Mouse (Mus musculus): Measurements from ENCODE around the gene Spint3. TPM values are rescaled to one million over a fixed set of nuclear protein-coding genes. Genes with fewer than 3 reads are reported as not detected.

The Spint3 gene
- total RNA-seq, 1 experiment from 2014 or later, result not detected

DNA sequence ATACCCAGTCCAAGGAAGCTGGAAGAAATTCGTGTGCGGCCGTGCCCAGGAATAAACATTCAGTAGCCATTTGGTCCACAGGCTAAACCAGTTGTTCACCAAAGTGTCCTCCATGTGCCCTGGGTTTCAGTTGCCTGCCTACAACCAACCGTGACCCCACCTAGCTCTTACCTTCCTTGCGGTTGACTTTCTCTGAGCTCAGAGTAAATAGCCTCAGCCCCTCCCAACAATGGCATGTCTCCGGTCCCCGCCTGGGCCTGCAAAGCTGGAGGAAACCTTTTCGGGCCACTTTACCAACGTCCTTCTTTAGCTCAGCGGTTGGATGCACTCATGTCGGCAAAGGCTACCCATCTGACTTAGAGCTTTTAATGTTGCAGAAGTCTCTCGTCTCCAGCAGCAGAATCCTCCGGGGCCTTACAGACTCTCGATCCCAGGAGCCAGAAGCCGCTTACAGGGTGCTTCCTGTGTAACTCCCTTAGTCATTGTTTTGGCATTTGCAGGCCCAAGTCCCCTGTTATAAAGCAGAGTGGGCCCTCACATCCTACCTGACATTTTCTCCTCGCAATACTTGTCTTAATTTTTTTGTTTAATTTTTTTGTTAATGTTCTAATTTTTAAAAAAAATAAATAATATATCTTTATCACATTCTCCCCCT is 14.1 kb downstream of the Spint3 start:
- no peak for ATAC-seq (replicated peaks; ENCODE audit: insufficient number of reproducible peaks, low FRiP score, low TSS enrichment, poor library complexity, severe bottlenecking)

DNA sequence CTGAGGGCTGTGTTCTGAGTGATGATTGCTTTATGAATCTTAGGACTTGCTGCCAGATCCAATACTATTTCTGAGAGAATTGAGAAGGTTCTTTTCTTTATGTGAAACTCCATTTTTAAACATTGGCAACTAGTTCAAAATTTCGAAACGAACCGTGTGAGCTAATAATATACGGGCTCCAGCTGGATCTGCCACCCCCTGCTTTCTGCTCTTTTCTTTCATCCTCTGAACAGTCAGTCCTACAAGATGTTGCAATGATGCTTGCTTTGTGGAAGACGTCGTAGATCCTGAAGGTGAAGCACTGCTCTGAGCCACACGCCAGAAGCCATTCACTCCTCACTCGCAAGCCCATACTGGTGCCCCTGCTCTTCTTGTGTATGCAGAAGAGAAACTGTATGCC is 14.8 kb downstream of the Spint3 start:
- ATAC-seq (replicated peaks; ENCODE audit: insufficient number of reproducible peaks, low FRiP score, low TSS enrichment, poor library complexity, severe bottlenecking), result no peak

DNA sequence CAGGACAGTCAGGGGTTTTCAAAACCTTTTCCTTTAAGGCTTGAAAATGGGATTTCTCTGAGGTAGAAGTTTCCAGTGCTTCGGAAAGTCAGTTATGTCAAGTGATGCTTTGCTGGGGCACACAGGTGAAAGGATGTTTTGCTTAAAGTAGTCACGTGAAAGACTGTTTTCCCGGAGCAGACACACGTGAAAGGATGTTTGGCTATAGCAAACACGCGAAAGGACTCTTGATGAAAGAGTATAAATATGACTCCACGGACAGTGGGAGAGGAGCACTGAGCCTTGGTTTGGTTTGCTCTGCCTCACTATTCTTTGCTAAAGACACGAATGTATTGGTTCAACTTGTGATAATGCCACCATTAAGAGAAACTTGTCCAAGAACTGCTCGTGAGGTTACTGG is 21.8 kb downstream of the Spint3 start:
- no peak for ATAC-seq (replicated peaks; ENCODE audit: insufficient number of reproducible peaks, low FRiP score, low TSS enrichment, poor library complexity, severe bottlenecking)

DNA sequence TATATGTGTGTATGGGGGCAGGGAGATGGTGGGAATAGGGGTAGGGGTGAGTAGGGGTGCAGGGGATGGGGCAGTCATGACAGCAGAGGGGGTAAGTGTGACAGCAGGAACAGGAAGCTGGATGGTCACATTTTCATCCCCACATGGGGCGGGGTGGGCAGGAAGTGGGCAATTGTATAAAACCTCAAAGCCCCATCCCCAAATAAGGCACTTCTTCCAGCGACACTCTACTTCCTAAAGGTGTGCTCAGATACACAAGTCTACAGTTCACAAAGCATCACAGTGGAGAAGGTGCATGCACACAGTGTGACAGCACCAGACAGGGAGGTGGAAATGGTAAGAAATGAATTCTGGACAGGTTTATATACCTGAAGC is 22.4 kb downstream of the Spint3 start:
- ATAC-seq (replicated peaks; ENCODE audit: insufficient number of reproducible peaks, low FRiP score, low TSS enrichment, poor library complexity, severe bottlenecking), result no peak

DNA sequence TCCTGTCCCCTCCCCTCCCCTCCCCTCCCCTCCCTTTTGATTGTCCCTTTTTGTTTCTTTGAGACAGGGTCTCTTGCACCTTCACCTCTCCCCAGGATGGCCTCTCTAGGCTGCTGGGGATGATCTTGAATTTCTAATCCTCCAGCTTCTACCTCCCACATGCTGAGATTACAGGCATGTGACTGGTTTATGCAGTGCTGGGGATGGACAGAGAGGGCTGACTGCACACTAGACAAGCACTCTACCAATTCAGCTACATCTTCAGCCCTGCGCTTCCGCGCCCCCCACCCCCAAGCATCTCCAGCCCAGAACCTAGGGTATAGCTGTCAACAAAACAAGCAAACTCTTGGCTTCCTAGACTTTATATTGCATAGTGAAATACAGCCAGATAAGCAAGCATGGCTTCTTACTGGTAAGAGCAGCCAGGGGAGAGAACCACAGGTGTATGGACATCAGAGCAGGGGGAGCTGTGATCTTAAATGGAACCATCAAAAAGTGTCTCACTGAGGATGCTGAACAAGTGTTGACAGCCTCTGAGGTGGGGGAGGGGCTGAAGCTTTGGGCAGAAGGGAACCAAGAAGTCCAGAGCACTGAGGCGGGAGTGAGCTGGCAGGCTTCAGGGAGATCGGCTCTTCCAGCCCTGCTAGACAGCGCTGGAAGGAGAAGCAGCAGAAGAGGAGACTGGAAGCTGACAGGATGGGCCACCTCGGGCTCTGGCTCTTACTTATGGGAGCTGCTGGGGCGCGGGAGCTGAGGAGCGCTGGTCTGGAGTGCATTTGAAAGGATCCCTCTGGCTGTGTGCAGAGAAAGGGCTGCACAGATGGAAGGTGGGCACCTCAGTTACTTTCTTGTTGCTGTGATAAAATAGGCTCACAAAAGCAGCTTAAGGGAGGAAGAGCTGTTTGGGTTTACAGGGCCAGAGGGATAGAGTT is 23.0 kb downstream of the Spint3 start:
- no peak for ATAC-seq (replicated peaks; ENCODE audit: insufficient number of reproducible peaks, low FRiP score, low TSS enrichment, poor library complexity, severe bottlenecking)

DNA sequence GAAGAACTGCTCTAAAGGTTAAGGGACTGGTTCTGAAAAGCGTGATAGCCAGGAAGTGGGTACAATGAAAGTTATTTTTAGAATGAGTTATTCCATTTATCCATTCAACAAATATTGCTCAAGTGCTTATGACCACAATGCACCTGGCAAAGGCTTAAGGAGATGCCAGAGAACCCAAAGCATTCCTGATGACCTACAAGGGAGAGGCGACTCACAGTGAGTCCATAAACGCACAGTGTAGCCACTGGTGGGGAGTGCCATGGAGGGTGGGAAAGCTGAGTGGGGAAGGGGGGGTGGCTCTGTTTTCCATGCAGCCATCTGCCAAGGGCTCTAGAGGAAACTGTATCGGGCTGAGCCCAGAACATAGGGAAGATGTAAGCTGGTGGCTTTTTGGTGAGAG is 23.9 kb downstream of the Spint3 start:
- no peak for ATAC-seq (replicated peaks; ENCODE audit: insufficient number of reproducible peaks, low FRiP score, low TSS enrichment, poor library complexity, severe bottlenecking)

DNA sequence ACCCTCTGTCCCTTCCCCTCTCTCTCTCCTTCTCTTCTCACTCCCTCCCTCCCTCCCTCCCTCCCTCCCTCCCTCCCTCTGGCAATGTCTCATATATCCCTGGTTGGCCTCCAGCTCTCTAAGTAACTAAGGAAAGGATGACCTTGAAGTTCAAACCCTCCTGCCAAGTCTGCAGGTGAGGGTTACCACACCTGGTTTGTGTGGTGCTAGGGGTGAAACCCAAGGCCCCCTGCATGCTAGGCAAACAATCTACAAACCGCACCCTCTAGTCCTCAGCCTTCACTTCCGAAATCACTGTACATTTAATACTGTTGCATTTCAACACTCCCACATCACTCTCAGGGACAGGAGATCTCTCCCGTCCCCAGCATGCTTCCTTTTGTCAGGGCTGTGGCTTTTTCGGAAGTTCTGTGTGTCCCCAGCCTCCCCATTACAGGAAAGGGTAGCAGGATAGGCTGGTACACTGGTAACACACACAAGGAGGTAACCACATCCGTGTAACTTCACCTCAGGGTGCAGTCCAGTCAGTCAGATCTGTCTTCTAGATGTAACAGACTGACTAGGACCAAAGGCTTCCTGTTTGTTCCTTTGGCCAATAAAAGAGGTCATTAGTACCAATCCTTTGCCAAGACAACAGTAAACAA is 28.7 kb downstream of the Spint3 start:
- ATAC-seq (replicated peaks; ENCODE audit: insufficient number of reproducible peaks, low FRiP score, low TSS enrichment, poor library complexity, severe bottlenecking), result peak; percentile 71

DNA sequence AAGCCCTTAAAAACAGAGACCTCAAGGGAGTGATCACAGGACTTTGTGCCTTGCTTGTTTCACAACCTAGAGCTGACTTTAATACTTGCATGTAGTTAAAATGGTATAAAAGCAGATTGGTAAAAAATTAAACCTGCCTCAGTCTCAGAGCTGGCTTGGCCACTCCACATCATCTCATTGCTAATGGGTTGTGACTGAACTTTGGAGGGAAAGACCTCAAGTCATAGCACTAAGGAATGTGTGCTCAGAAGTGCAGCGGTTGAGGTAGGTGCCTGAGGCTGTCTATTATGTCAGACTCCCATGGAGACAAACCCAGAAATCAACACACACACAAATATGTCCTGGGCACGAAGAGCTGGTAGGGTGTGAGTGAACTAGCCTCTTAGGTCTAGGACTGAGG is 29.5 kb downstream of the Spint3 start:
- no peak for ATAC-seq (replicated peaks; ENCODE audit: insufficient number of reproducible peaks, low FRiP score, low TSS enrichment, poor library complexity, severe bottlenecking)

DNA sequence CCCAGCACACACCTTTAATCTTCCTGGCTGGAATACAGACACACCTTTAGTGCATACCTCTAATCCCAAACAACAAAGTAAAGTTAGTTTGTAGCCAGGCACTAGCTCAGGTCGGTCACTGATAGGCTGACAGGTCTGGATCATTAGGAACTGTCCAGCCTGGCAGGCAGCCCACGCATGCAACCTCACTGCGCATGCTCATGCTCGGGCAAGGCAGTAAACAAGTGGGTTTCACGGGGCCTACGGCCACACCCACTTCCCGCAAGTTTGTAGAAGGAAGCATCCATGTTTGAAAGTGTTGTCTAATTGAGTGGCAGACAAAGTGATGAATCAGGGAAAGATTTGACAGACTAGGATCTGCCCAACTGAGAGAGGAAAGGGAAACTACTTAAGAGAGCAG is 30.7 kb downstream of the Spint3 start:
- ATAC-seq (replicated peaks; ENCODE audit: insufficient number of reproducible peaks, low FRiP score, low TSS enrichment, poor library complexity, severe bottlenecking), result no peak

DNA sequence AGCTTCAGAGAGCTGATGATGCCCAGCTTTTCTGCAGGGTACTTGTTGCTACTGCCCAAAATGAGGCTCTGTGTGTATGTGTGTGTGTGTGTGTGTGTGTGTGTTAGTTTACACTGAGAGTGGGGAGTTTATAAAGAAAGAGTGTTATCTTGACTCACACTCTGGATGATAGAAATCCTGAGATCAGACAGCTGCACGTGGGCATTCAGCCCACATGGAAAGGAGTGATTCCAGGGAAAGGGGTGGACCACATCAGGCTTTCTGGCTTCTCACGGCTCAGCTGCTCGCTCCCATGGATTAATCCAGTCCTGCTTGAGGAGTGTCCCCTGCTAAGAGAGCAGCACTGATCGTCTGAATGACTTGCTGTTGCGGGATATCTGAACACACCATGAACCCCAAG is 31.1 kb downstream of the Spint3 start:
- no peak for ATAC-seq (replicated peaks; ENCODE audit: insufficient number of reproducible peaks, low FRiP score, low TSS enrichment, poor library complexity, severe bottlenecking)

DNA sequence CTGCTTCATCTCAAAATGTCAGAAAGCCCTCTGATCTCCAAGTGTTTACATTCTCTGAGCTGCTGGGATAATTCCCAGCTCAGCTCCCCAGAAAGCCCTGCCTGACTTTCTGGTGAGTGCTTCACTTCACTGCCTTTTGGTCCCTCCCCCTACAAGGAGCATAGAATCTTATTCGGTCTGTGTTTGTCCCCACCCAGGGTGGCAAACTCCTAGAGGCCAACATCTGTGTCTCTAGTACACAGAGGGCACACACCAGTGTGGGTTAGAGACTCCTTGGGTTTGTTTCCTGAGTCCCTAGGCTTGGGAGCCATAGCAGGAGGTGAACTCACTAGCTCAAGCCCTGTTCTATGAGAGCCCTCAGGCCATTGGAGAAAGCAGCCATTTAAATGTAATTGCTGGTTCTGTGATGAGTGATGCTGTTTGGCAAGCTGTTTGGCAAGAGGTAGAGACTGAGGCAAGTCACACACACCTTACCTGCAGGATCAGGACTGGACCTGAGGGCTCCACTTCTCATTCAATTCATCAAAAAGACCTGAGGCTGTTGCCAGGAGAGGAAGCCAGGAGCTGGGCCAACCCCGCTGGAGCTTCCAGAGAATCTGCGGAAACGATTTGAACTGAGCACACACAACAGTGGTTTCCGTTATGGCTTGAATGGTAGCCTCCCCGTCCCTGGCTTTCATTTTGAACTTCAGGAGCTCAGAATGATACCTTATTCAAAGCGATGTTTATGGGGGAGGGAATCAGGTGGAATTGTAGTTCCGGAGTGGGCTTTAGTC is 32.4 kb downstream of the Spint3 start:
- no peak for ATAC-seq (replicated peaks; ENCODE audit: insufficient number of reproducible peaks, low FRiP score, low TSS enrichment, poor library complexity, severe bottlenecking)

DNA sequence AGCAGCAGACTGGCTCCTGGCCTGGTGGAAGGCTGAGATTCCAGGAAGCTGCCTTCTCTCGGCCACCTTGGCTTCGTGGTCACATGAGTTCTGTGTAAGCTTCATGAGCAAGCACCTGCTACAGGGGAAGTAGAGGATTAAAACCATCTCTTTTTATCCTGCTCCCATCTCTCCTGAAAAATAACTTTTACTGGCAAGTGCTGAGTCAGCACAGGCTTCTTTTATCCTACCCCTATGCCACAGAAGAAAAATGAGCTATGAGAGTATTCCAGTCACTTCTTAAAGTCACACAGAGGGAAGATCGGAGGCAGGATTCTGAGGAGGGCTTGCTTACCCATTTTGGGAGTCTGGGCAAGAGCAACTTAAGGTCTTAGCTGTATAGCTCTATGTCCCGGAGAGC is 36.3 kb downstream of the Spint3 start:
- ATAC-seq (replicated peaks; ENCODE audit: insufficient number of reproducible peaks, low FRiP score, low TSS enrichment, poor library complexity, severe bottlenecking), result no peak

DNA sequence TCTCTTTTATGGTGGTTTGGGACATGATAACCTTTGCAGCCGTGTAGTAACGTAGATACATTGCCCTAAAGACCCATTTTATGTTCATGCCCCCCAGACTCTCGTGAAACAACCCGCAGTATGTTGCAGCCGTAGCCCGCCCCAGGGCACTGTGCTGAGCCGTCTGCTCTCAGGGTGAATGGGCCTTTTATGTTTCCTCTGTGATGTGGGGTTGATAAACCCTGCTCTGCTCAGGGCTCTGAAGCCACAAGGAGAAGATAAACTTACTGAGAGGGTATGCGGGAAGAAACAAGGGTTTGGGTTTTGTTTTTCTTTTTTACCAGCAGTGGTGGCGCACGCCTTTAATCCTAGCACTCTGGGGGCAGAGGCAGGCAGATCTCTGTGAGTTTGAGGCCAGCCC is 38.9 kb downstream of the Spint3 start:
- ATAC-seq (replicated peaks; ENCODE audit: insufficient number of reproducible peaks, low FRiP score, low TSS enrichment, poor library complexity, severe bottlenecking), result no peak

DNA sequence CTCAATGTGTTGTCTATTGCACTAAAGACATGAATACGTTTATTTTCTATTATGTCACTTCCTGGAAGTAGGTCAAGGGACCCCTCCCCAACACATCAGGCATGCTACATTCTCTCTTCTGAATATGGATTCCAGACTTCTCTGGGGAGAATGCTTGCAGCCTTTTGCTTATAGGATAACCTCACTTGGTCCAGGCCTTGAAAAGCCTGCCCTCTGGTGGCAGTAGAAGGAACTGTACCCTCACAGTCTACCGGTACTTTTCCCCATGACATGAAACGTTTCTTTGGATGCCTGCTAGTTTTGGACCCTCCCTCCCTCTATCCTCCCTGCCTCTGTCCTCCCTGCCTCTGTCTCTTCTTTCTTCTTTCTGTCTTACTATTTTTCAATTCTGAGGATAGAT is 42.1 kb downstream of the Spint3 start:
- peak; percentile 73 for ATAC-seq (replicated peaks; ENCODE audit: insufficient number of reproducible peaks, low FRiP score, low TSS enrichment, poor library complexity, severe bottlenecking)

DNA sequence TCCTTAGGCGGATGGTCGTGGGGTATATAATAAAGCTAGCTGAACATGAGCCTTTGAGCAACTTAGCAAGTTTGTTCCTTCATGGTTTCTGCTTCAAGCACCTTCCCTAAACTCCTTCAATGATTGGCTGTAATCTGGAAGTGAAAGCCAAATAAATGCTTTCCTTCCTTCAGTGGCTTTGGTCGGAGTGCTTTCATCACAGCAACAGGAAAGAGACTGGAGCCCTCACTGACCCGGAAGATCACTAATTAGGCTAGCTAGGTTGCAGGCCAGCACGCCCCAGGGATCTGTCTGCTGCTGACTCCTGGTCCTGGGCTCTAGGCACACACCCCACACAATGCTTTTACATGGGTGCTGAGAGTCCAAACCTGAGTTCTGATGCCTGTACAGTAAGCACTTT is 44.7 kb downstream of the Spint3 start:
- no peak for ATAC-seq (replicated peaks; ENCODE audit: insufficient number of reproducible peaks, low FRiP score, low TSS enrichment, poor library complexity, severe bottlenecking)

DNA sequence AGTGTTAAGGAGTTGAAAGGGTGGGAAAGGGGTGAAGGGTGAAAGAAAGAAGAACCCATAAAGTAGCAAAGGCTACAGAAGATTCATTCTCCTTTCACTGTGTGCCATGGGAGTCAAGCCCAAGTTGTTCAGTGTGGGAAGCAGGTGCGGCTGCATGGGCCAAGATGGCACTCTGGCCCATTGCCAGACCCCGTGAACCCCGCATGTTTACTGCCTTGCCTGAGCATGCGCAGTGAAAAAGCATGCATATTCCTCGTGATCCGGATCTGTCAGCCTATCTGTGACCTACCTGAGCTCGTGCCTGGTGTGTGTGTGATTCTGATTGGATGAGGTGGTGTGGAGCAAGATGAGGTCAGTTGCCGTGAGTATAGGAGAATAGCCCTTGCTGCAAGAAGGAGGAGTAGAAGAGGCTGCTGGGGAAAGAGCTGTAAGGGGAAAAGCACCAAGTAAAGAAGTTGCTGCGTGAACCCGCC is 49.9 kb downstream of the Spint3 start:
- ATAC-seq (replicated peaks; ENCODE audit: insufficient number of reproducible peaks, low FRiP score, low TSS enrichment, poor library complexity, severe bottlenecking), result no peak

DNA sequence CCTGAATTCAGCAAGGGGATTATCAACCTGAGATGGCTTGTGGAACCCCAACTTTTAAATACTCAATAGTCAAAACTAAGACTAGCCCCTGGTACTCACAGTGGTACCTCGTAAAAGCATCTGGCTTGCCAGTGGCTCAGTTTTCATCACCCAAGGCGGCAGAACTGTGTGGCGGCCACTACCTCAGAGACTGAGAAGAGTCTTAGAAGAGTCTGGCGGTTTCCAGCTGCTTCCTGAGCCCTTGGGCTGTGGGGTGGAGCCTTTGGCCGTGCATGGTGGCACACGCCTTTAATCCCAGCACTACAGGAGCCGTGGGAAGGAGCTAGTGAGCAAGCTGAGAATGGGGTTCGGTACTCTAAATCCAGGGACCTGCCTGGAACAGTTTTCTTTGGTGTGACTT is 51.0 kb downstream of the Spint3 start:
- ATAC-seq (replicated peaks; ENCODE audit: insufficient number of reproducible peaks, low FRiP score, low TSS enrichment, poor library complexity, severe bottlenecking), result 0 out of 2 replicates have a peak, but pooled peaks have one; percentile 11

DNA sequence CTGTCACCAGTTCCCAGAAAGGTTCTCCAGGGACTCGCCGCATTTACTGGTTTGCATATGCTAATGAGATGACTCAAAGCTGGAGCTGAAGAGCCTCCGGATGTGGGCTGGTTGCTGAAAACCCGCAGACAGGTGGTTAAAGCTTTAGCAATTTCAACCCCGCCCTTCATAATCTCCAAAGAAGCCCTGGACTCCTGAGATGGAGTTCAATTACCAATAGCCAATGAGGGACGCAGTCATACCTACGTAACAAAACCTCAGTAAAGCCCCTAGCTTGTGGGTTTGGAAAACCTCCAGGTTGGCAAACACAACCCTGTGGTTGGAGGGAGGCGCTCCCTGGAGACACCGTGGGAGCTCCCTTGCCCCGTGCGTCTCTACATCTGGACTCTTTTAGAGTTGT is 51.4 kb downstream of the Spint3 start:
- peak; percentile 80 for ATAC-seq (replicated peaks; ENCODE audit: insufficient number of reproducible peaks, low FRiP score, low TSS enrichment, poor library complexity, severe bottlenecking)

DNA sequence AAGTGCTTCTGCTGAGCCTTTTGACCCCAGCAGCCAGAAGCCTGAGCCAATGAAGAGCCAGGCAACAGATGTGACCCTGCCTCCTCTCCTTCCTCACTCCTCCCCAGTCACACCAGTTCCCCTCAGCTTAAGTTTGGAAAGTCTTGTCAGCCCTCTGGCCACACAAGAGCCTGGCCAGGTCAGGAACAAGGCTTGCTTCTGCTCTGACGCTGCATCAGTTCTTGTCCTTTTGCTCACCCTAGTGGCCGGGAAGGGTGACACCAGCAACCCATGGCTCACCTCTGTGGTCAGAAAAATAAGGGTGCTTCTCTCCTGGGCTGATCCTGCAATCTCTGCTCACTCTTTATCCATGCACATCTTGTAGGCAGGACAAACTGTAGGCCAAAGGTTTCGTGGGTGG is 52.5 kb downstream of the Spint3 start:
- peak; percentile 69 for ATAC-seq (replicated peaks; ENCODE audit: insufficient number of reproducible peaks, low FRiP score, low TSS enrichment, poor library complexity, severe bottlenecking)

All from monocyte, adult 5-6 weeks (primary cell).